Mouse (Mus musculus) v-Abl transformed pro-B cells (cell line): ENCODE data around the gene Xrra1.
"Not testable (repeated sequence)": the region's sequence is repeated elsewhere in the genome, so short reads cannot be mapped to it uniquely, and the experiment has no call there.

Experiments
- in situ Hi-C, 2 experiments: fragments of 400-800 bp; cut with MboI; formaldehyde crosslinking; loops; one replicate each; pipeline ENCODE4 v1.15.1; 2025; ENCODE audit not compliant: unreplicated experiment in 2 of 2

Xrra1 gene

DNA sequence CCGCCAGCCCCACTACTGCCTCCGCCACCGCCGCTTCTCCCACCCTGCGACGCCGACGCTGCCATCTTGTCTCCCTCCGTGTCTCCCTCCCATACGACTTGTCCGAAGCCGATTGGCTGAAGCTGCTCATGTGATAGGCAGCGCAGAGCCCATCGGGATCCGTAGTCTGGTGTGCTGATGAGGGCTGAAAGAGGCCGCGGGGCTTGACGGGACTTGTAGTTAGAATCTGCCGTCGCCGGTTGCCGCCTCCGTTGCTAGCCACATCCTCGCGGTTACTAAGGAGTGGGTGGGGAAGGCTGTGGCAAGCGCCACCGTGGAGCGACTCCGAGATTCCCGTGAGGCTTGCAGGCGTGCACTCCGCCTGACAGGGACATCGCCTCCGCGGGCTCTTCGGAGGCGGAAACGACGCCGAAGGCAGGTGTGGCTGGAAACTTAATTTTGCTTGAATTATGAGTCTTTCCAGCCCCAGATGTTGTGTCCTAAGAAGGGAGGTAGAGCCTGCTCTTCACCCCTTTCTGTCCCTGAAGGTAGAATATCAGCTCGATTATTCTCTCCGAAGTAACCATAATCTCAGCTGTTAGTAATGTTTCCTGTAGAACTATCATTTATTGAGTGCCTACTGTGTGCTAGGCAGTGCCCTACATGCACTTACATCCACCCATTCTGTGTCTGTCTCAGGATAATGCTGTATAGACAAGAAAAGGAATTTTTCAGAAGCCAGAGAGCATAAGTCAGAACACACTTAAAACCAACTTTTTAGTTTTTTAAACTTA is at the start of gene Xrra1:
Xrra1 (plus strand) TSS at position 304 of the 773 bp plus-strand sequence.
- in situ Hi-C loops: no loop called here

DNA sequence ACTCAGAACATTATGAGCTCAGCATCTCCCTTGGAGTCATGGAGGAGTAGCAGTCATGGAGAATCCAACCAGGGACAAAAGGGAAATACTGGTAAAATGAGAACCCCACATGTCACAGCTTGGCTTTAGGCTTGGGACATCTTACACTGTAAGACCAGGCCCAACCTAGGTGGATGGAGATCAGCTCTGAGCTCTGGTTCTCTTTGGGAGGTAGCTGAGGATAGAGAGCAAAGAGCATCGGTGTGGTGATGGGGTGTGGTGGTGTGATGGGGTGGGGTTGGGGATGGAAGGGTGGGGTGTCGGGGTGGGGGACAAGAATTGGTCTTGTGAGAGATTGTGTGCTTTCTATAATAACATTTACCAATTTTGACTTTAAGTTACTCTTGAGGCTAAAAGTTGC is 48.1 kb upstream of the Xrra1 start:
- in situ Hi-C loops: loop anchor here in 1 of 2 experiments (5.0 kb wide), 1 partner anchor 66 kb away; no protein-coding TSS in a partner anchor

GRCm38 (mm10) chr7:99811661-99812060 is 47.3 kb upstream of the Xrra1 start:
- in situ Hi-C loops: loop anchor here in 1 of 2 experiments (5.0 kb wide), 1 partner anchor 66 kb away; no protein-coding TSS in a partner anchor

DNA sequence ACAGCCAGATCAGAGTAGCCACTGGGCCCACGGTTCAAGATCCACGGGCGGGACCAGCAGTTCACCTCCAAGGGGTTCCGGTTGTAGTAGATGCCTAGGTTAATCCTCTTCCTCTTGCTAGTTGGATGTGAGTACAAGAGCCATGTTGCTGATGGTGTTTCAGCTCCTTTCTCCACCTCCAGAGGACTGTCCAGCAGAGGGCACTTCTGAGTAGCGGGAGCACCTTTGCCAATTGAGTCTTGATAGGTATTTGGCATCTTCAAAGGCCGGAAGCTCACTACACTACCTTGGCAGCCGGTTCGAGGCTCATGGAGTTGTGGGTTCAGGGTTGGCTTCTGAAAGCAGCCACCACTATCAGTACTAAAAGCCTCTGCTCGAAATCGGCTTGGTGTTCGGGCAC is 45.5 kb upstream of the Xrra1 start:
- in situ Hi-C loops: loop anchor here in 1 of 2 experiments (5.0 kb wide), 1 partner anchor 64 kb away; no protein-coding TSS in a partner anchor

GRCm38 (mm10) chr7:99818181-99818725 is 40.7 kb upstream of the Xrra1 start:
- in situ Hi-C loops: not testable (repeated sequence)

DNA sequence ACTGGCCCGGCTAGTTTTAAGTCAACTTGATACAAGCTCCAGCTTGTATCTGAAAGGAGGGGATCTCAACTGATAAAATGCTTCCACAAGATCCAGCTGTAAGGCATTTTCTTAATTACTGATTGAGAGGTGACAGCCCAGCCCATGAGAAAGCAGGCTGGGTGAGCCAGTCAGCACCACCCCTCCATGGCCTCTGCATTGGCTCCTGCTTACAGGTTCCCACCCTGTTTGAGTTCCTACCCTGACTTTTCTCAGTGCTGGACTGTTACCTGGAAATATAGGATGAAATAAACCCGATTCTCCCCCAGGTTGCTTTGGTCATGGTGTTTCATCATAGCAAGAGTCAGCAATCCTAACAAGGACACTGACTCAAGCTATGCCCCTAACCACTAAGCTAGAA is 37.0 kb upstream of the Xrra1 start:
- in situ Hi-C loops: no loop called here

DNA sequence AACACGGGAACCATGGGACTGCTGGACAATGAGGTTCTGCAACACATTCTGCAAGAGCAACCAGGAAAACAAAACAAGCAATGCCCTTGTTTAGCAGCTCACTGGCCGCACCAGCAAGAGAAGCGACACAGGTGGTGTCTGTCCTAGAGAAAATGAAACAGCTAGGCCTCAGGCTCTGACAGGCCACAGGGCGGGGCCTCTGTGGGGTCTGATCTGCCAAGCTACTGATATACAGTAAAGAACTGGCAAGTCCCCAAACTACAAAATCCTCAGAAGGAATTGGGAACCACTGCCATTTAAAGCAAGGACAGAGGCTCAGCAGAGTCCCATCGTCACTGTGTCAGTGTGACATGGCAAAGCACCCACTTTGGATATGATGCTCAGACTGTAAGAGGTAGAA is 36.5 kb upstream of the Xrra1 start:
- in situ Hi-C loops: no loop called here

DNA sequence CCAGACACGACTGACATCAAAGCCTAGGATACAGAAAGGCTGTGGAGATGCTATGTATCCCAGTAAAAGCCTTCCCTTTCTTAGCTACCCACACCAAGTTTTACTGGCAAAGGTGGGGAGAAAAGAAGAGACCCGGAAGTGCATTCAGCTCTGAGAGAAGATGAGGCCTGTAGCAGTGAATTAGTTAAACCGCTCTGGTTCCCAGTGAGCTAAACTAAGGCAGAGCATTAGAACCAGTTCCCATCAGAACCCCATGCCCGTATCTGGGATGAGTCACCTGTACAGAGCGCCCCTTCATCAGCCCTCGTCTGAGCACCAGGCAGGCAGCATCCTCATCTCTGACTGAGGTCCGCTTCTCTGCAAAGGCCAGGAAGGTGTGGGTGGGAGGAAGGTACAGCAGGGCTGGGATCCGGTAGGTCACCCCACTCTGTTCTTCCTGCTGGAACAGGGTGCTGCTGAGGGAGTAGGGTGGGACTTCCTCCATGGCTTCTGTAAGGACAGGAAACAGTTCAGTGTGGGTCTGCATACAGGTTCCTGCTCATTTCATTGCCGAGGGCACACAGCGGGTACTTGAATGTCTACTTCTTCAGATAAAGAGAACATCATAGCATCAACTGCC is 35.8 kb upstream of the Xrra1 start:
- in situ Hi-C loops: no loop called here

- in situ Hi-C loops: no loop called here
These were observed 34.0 kb upstream of the Xrra1 start for GRCm38 (mm10) chr7:99824649-99825483.

- in situ Hi-C loops: no loop called here
These were observed 33.4 kb upstream of the Xrra1 start for GRCm38 (mm10) chr7:99825511-99825910.

DNA sequence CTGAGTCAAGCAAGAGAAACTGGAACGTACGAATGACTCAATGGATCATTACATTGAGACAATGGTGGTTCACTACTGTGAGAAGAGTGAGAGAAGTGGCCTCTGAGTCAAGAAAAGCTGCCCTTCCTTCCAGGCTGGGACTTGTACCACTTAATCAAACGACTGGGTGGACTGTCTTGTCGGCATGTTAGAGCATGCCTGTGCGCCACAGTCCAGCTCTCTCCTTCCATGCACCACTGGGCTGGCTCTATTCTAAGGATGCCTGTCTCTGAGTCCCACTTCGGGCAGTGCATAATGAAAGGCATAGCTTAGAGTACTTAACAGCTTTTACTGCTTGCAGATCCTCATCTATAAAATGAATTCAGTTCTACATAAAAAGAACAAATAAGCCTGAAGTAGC is 32.8 kb upstream of the Xrra1 start:
- in situ Hi-C loops: no loop called here

DNA sequence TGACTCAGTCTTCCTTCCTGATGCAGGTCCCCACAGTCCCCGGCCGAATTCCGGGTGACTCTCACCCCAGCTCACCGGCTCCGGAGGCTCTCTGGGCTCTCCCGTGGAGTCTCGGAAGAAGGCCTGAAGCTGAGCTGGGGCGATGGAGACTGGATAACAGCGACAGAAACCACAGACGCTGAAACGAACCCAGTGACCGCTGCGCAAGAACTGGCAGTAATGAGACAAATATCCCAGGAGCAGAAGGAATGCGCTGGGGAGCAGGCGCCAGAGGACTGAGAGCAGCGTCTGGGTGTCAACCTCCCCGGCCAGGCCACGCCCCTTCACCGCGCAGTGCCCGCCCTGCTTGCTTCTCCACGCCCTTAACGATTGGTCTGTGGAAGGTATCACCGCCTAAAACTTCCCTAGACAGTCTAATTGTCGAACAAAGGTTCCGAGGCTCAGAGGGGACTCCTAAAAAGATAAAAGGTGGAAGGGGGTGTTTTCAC is 30.8 kb upstream of the Xrra1 start, which contains the start of gene Neu3:
Neu3 (minus strand) TSS at position 335 of the 488 bp plus-strand sequence.
- in situ Hi-C loops: no loop called here

- in situ Hi-C loops: no loop called here
These were observed 25.6 kb upstream of the Xrra1 start for GRCm38 (mm10) chr7:99833115-99833845.

DNA sequence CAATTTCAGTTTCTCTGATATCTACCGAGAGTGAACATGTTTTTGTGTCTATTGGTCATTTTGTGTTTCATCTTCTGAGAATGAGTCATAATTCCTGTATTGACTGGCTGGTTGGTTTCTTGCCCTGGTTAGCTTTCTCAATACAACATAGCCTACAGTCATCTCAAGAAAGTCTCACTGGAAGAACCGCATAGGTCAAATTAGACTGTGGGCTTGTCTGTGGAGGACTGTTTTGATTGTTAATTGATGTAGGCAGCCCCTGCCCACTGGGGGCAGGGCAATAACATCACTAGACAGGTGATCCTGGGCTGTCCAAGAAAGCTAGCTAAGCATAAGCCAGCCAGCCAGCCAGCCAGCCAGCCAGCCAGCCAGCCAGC is 25.1 kb upstream of the Xrra1 start:
- in situ Hi-C loops: no loop called here

GRCm38 (mm10) chr7:99834314-99834853 is 24.5 kb upstream of the Xrra1 start:
- in situ Hi-C loops: no loop called here

DNA sequence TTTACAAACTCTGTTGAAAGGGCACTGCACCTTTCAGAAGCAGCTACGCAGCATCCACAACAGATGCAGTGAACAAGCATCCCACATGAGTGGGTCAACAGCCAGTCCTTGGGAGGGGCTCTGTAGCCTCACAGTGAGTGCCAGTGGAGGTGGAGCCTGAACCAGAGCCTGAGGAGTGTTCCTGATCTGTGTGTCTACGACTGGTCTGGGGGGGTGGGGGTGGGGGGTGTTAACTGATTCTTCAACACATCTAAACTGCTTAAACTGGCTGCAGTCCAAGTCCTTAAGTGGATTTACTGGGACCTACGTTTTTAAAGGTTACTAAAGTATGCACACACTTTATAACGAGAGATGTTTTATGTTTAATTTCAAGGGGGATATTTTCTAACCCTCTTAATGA is 22.1 kb upstream of the Xrra1 start:
- in situ Hi-C loops: no loop called here

- in situ Hi-C loops: no loop called here
These were observed 21.4 kb upstream of the Xrra1 start for GRCm38 (mm10) chr7:99837358-99838071.

GRCm38 (mm10) chr7:99838241-99838640 is 20.7 kb upstream of the Xrra1 start:
- in situ Hi-C loops: no loop called here
